Mouse (Mus musculus): ENCODE results near the gene Apopt1. TPM values are rescaled to one million over a fixed set of nuclear protein-coding genes. Genes with fewer than 3 reads are reported as not detected.

Gene Apopt1
- polyA plus RNA-seq, 1 experiment, result 22.5 TPM

DNA sequence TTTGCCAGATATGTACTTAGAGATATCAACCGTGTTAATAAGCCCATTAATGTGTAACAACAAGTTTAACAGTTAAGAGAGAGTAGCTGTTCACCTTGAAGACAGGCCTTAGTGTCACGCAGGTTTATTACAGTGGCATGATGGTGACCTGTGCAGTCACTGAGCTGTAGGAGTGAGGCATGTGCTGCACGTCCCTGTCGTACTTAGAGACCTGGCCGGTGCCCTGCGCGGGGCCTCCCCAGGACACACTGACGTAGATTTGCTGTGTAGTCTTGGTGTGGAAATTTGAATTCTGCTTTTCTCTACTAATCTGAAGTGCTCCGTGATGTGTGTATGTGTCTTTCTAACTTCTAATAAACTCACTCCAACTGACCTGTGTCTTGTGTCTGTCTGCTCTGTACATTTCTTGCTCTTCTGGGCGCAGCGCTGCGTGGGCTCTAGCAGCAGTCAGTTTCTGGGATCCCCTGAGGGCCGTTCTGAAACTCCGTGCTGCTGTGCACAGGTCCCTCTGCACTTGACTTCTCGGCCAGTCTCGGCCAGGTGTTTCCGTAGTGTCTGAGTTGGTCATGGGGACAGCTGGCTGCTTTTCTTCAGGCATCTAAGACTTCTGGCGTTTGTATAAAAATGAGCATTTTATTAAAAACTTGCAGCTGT, 81.6 kb downstream of the Apopt1 start:
- no peak overlapping the region for H3K4me3 ChIP-seq (replicated peaks; ENCODE audit: extremely low read depth, low read depth, low read length)
- no peak for TF ChIP-seq POLR2A (IDR thresholded peaks at IDR 0.05; ENCODE audit: borderline replicate concordance, extremely low read depth, low read depth, low read length)
- TF ChIP-seq CTCF (IDR thresholded peaks at IDR 0.05; ENCODE audit: insufficient read depth, low read length), result no peak
- DNase-seq, result no peak
- 87% methylated on average over 18 of the region's 18 CpGs for WGBS
- no peaks in the 10 kb centered on the region for H3K4me1 ChIP-seq (ENCODE audit: control insufficient read depth, insufficient read depth, low read length)

DNA sequence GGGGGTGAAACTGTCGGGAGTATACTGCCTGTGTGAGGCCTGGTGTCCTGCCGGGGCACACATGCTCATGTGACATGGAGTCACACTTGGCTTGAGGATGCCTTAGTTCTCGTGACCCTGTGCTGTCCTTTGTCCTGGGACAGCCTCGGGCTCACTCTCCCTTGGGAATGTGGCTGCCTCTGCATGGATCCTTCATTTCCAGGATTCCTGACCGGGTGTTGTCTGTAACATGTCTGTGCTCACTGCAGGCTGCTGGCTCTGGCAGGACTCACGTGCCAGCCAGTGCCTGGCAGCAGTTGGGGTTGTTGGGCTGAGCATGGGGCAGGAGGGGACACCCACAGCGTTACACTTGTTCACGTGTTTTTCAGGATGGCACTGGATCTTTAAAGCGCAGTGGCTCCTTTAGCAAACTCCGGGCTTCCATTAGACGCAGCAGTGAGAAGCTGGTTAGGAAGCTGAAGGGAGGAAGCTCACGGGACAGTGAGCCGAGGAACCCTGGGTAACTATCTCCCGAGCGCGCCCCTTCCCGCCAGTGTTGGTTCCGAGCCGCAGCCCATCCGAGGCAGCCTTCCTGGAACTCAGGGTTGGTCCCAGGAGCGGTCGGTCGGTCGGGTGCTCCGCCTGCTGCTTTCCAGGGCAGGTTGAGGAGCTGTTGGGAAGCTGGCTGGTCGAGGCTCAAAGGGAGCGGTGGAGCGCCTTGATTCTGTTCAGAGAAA, 82.3 kb downstream of the Apopt1 start:
- 86% methylated on average over 28 of the region's 28 CpGs for WGBS
- H3K4me1 ChIP-seq (ENCODE audit: control insufficient read depth, insufficient read depth, low read length), result no peaks in the 10 kb centered on the region
- no peak for DNase-seq
- no peak overlapping the region for H3K4me3 ChIP-seq (replicated peaks; ENCODE audit: extremely low read depth, low read depth, low read length)
- TF ChIP-seq CTCF (IDR thresholded peaks at IDR 0.05; ENCODE audit: insufficient read depth, low read length) (no peak), POLR2A (IDR thresholded peaks at IDR 0.05; ENCODE audit: borderline replicate concordance, extremely low read depth, low read depth, low read length) (no peak)

DNA sequence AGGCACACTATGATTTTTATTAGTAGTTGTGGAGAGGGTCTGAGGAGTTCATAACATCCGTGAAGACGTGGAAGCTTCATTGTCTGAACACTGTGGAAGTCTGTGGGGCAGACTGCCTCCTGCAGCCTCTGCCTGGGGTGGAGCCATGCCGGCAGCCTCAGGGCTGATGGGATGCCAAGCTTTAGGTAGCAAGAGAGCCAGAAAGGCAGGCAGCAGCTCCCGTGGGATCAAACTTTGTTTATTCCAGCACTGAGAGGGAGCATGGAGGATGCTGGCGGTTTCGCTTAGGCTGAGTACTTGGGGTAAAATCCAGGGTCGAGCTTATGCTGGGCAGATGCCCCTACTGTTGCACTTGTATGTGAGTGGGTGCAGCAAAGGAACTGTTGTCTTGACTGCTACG, 84.2 kb downstream of the Apopt1 start:
- DNase-seq, result no peak
- TF ChIP-seq POLR2A (IDR thresholded peaks at IDR 0.05; ENCODE audit: borderline replicate concordance, extremely low read depth, low read depth, low read length), result no peak
- no peak for TF ChIP-seq CTCF (IDR thresholded peaks at IDR 0.05; ENCODE audit: insufficient read depth, low read length)
- WGBS, result 73% methylated on average over 8 of the region's 8 CpGs
- Histone ChIP-seq H3K4me3 (replicated peaks; ENCODE audit: extremely low read depth, low read depth, low read length) (no peak overlapping the region), H3K4me1 (ENCODE audit: control insufficient read depth, insufficient read depth, low read length) (no peaks in the 10 kb centered on the region)

DNA sequence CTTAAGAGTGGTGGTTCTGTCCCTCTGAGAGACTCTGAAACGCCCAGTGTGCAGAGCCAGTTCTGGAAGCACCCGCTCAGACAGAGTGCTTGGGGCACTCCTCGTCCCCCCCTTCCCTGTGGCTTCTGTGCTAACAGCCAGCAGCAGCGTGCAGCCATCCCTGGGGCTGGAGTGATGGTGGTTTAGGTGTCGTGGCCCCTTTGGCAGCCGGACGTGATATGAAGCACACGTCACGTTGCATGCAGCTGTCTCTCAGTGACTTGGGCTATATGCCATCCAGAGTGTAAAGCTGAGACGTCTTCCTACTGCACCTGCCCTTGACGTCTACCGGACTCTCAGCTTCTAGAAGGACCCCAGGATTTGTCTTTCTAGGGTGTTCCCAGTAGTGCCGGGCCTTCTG, 85.4 kb downstream of the Apopt1 start:
- 81% methylated on average over 13 of the region's 13 CpGs for WGBS
- Histone ChIP-seq H3K4me3 (replicated peaks; ENCODE audit: extremely low read depth, low read depth, low read length) (no peak overlapping the region), H3K4me1 (ENCODE audit: control insufficient read depth, insufficient read depth, low read length) (no peaks in the 10 kb centered on the region)
- TF ChIP-seq POLR2A (IDR thresholded peaks at IDR 0.05; ENCODE audit: borderline replicate concordance, extremely low read depth, low read depth, low read length), result no peak
- TF ChIP-seq CTCF (IDR thresholded peaks at IDR 0.05; ENCODE audit: insufficient read depth, low read length), result no peak
- DNase-seq, result no peak

DNA sequence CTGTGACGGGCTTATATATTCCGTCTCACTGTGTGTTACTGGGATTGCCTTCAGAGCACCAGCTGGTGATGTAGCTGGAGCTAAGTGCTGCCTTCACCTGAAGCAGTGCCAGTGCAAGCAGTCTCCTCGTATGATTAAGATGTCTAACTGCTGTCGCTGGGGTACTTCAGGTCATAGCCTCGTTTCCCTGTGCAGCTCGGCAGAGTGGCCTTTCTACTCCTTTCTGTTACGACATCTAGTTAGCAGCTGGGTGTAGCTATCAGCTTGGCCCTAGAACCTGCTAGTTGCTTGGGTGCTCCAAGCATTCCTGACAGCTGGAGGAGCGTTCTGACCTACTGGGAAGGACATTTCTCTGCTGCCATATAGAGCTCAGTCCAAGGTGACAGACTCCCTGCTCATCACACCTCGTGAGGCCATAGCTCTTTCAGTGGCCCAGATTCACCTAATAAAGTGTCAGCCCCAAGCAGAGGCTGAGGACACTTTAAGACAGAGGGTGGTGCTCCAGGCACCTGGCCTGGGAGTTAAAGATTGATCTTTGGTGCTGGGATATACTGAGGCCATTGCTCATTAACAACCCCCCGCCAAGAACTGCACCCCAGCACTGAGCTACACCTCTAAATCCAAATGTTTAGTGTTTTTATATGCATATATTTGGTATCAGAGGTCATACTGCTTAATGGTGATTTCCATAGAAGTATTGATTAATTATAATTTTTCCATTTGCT, 87.6 kb downstream of the Apopt1 start:
- H3K4me3 ChIP-seq (replicated peaks; ENCODE audit: extremely low read depth, low read depth, low read length), result no peak overlapping the region
- DNase-seq, result no peak
- no peak for TF ChIP-seq POLR2A (IDR thresholded peaks at IDR 0.05; ENCODE audit: borderline replicate concordance, extremely low read depth, low read depth, low read length)
- no peak for TF ChIP-seq CTCF (IDR thresholded peaks at IDR 0.05; ENCODE audit: insufficient read depth, low read length)
- 72% methylated on average over 10 of the region's 10 CpGs for WGBS
- H3K4me1 ChIP-seq (ENCODE audit: control insufficient read depth, insufficient read depth, low read length), result no peaks in the 10 kb centered on the region

DNA sequence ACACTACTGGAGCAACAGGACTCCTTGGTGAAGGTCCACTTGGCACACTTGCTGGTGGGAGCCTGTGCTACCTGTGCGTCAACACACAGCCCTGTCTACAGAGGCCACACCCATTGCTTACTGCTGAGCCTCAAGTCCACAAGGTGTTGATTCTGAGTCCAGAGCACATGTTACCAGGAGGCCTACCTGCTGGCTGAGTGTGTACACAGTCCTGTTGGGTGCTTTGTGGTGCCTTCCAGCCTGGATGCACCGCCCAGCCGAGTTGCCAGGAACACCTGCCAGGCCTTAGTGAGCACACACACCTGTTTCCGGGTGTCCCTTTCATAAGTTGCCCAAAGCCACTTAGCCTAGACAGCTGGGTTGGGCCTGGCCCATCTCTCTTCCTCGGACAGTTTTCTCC, 90.5 kb downstream of the Apopt1 start:
- TF ChIP-seq POLR2A (IDR thresholded peaks at IDR 0.05; ENCODE audit: borderline replicate concordance, extremely low read depth, low read depth, low read length), result no peak
- TF ChIP-seq CTCF (IDR thresholded peaks at IDR 0.05; ENCODE audit: insufficient read depth, low read length), result no peak
- no peak overlapping the region for H3K4me3 ChIP-seq (replicated peaks; ENCODE audit: extremely low read depth, low read depth, low read length)
- no peak for DNase-seq
- 71% methylated on average over 5 of the region's 5 CpGs for WGBS
- no peaks in the 10 kb centered on the region for H3K4me1 ChIP-seq (ENCODE audit: control insufficient read depth, insufficient read depth, low read length)

Other genes with a start within 250 kb of the Apopt1 start
- gene Gm266, start 227.4 kb upstream of the Apopt1 start, polyA plus RNA-seq (2012; rRNA removed), result 0.12 and 0.31 TPM in 2 replicates
- gene Eif5, start 175.2 kb upstream of the Apopt1 start, polyA plus RNA-seq (2012; rRNA removed), result 48.5 and 68.3 TPM in 2 replicates
- gene Mark3, start 138.7 kb upstream of the Apopt1 start, polyA plus RNA-seq (2012; rRNA removed), result 26.4 and 27.7 TPM in 2 replicates
- gene Ckb, start 40.9 kb upstream of the Apopt1 start, polyA plus RNA-seq (2012; rRNA removed), result 261 and 274 TPM in 2 replicates
- 21.6 and 24.3 TPM in 2 replicates for gene Trmt61a, start 35.2 kb upstream of the Apopt1 start, polyA plus RNA-seq (2012; rRNA removed)
- gene Bag5, start within 50 bp of the Apopt1 start, polyA plus RNA-seq (2012; rRNA removed), result 21.4 and 21.9 TPM in 2 replicates
- 101 and 113 TPM in 2 replicates for gene Klc1, start 45.6 kb downstream of the Apopt1 start, polyA plus RNA-seq (2012; rRNA removed)
- 3.2 and 3.6 TPM in 2 replicates for gene Xrcc3, start 100.6 kb downstream of the Apopt1 start, polyA plus RNA-seq (2012; rRNA removed)
- gene Zfyve21, start 100.9 kb downstream of the Apopt1 start, polyA plus RNA-seq (2012; rRNA removed), result 79.8 and 83.4 TPM in 2 replicates
- gene Ppp1r13b, start 194.8 kb downstream of the Apopt1 start, polyA plus RNA-seq (2012; rRNA removed), result 32.0 and 34.1 TPM in 2 replicates